ENCODE assay signal across 8 mouse cellular contexts in genomic region chr9:82974962-82975341, GRCm38 (mm10). TPM values are rescaled to one million over a fixed set of nuclear protein-coding genes. Genes with fewer than 3 reads are reported as not detected.
A peak's percentile ranks its signal among the peaks of the same experiment; 100 is the strongest.
DNase-seq lines count a peak whose midpoint lies in the region; ATAC-seq lines count a peak whose summit lies in the region.

No protein-coding gene starts in this region.

- no peaks in the 10 kb centered on the region for H3K9me3 ChIP-seq in heart, embryonic 16.5 days (replicated peaks; ENCODE audit: control insufficient read depth, low read length)
- H3K9me3 ChIP-seq in hindbrain, embryonic 13.5 days = no peaks in the 10 kb centered on the region
- no peaks in the 10 kb centered on the region for H3K9me3 ChIP-seq in midbrain, embryonic 11.5 days (ENCODE audit: control insufficient read depth, low read length)

- peaks cover 2% of the 10 kb centered on the region; the same call in 1 of the 2 replicates for H3K36me3 ChIP-seq in heart, embryonic 16.5 days (ENCODE audit: control insufficient read depth, insufficient read depth)
- no peaks in the 10 kb centered on the region for H3K36me3 ChIP-seq in hindbrain, embryonic 13.5 days
- H3K36me3 ChIP-seq in midbrain, embryonic 11.5 days (ENCODE audit: control insufficient read depth, insufficient read depth, low read length) = no peaks in the 10 kb centered on the region

- under 1% methylated on average over 60 of the region's 61 CpGs for WGBS in heart, embryonic 16.5 days
- WGBS in hindbrain, embryonic 13.5 days = 0% methylated on average over 19 of the region's 61 CpGs
- WGBS in midbrain, embryonic 11.5 days = under 1% methylated on average over 49 of the region's 61 CpGs

- peak overlapping the region; percentile 100 for H3K27ac ChIP-seq in heart, embryonic 16.5 days (ENCODE audit: low read length)
- H3K27ac ChIP-seq in hindbrain, embryonic 13.5 days = peak overlapping the region; percentile 100
- H3K27ac ChIP-seq in midbrain, embryonic 11.5 days (ENCODE audit: low read depth, low read length) = peak overlapping the region; percentile 99

- H3K9ac ChIP-seq in heart, embryonic 16.5 days (ENCODE audit: low read length) = peak overlapping the region; percentile 97
- peak overlapping the region; percentile 99 for H3K9ac ChIP-seq in hindbrain, embryonic 13.5 days
- H3K9ac ChIP-seq in midbrain, embryonic 11.5 days (ENCODE audit: low read length) = peak overlapping the region; percentile 99

- no peaks in the 10 kb centered on the region for H3K27me3 ChIP-seq in heart, embryonic 16.5 days (ENCODE audit: control insufficient read depth, insufficient read depth, low read length)
- H3K27me3 ChIP-seq in hindbrain, embryonic 13.5 days = no peaks in the 10 kb centered on the region
- no peaks in the 10 kb centered on the region for H3K27me3 ChIP-seq in midbrain, embryonic 11.5 days (ENCODE audit: control insufficient read depth, insufficient read depth, low read length)

- peak overlapping the region; percentile 95 for H3K4me3 ChIP-seq in heart, embryonic 16.5 days (ENCODE audit: low read length)
- peak overlapping the region; percentile 92 for H3K4me3 ChIP-seq in hindbrain, embryonic 13.5 days
- H3K4me3 ChIP-seq in midbrain, embryonic 11.5 days (ENCODE audit: low read depth, low read length) = peak overlapping the region; percentile 97

- peak overlapping the region; percentile 62; the same call in 1 of the 2 replicates for H3K4me2 ChIP-seq in heart, embryonic 16.5 days (ENCODE audit: low read depth, low read length)
- H3K4me2 ChIP-seq in hindbrain, embryonic 13.5 days = peak overlapping the region; percentile 96
- peak overlapping the region; percentile 66 for H3K4me2 ChIP-seq in midbrain, embryonic 11.5 days

- DNase-seq in heart, adult 9 months (ENCODE audit: low spot score in 2 of 2) = no peak
- DNase-seq in midbrain, embryonic 11.5 days (ENCODE audit: low spot score, missing footprints) = no peak
- DNase-seq in urinary bladder, postnatal 14 days (ENCODE audit: low spot score) = no peak
- no peak for DNase-seq in gastrocnemius, adult 8-10 months (ENCODE audit: low spot score in 2 of 2)

- peak; percentile 25 for ATAC-seq in heart, embryonic 16.5 days (replicated peaks; ENCODE audit: extremely low read depth, insufficient read depth, low FRiP score)
- ATAC-seq in activated CD4-positive, CD25-positive, alpha-beta regulatory T cell, adult 4 months = peak; percentile 3
- ATAC-seq in hindbrain, embryonic 13.5 days (ENCODE audit: low FRiP score) = peak; percentile 26
- ATAC-seq in midbrain, embryonic 11.5 days (ENCODE audit: low FRiP score) = peak; percentile 47
- no peak for ATAC-seq in erythroid progenitor cell, adult 5-6 weeks (replicated peaks; ENCODE audit: low FRiP score, poor library complexity, severe bottlenecking)

- H3K4me1 ChIP-seq in heart, embryonic 16.5 days (ENCODE audit: control insufficient read depth, insufficient read depth, low read length) = peaks cover 11% of the 10 kb centered on the region
- H3K4me1 ChIP-seq in hindbrain, embryonic 13.5 days (replicated peaks) = peaks cover 21% of the 10 kb centered on the region
- peaks cover 20% of the 10 kb centered on the region for H3K4me1 ChIP-seq in midbrain, embryonic 11.5 days (ENCODE audit: control insufficient read depth, insufficient read depth, low read length)

RNA-seq across cellular contexts. Expression of gene Phip, which starts 0.4 kb away (rescaled TPM):
- polyA plus RNA-seq in heart, embryonic 16.5 days (2015; fragmentation: Nextera tagmentation; extraction: Ambion mirVana) = 45.4 and 48.6 TPM in 2 replicates
- polyA plus RNA-seq in activated CD4-positive, CD25-positive, alpha-beta regulatory T cell, adult 4 months (2017; shearing (Covaris generic)) = 10 to 100 TPM; 72.1 to 76.6 TPM
- polyA plus RNA-seq in hindbrain, embryonic 13.5 days (2015; fragmentation: Nextera tagmentation; extraction: Ambion mirVana) = 117 and 119 TPM in 2 replicates
- polyA plus RNA-seq in midbrain, embryonic 11.5 days (2014; fragmentation: Nextera tagmentation; extraction: Ambion mirVana) = 136 and 150 TPM in 2 replicates
- 143 and 148 TPM in 2 replicates for total RNA-seq in erythroid progenitor cell, adult 5-6 weeks (2015; ENCODE audit: low replicate concordance)
- 174 and 230 TPM in 2 replicates for total RNA-seq in erythroid progenitor cell, adult 5-6 weeks (2017; ENCODE audit: low replicate concordance)
- 10 to 100 TPM; 21.4 to 30.8 (median 24.2) TPM for total RNA-seq in gastrocnemius, adult 8-10 months (2022)
